Mouse (Mus musculus) ES-E14 (cell line): ENCODE measurements at regions not wholly inside any gene's neighbourhood (a gene's known extent, or its start where the extent isn't known, plus 50 kb on each side); places are given as distances from the start of the nearest gene placed in this dataset.

ENCODE experiments used
- DNase-seq: peaks from one replicate; pipeline ENCODE4 v3.0.0-alpha.2; 2013; ENCODE audit warnings: low read depth, low spot score
- H3K27ac ChIP-seq: 2 replicates; pipeline ENCODE4 v1.5.1; 2012; ENCODE audit warnings: low read depth, mild to moderate bottlenecking, low read length, moderate library complexity, mixed read lengths; ENCODE audit not compliant: poor library complexity, insufficient read depth, severe bottlenecking
- H3K36me3 ChIP-seq: 2 replicates; pipeline ENCODE4 v1.6.1; 2012; ENCODE audit warnings: mild to moderate bottlenecking, low read length, moderate library complexity, mixed read lengths; ENCODE audit not compliant: control insufficient read depth, poor library complexity, insufficient read depth, severe bottlenecking
- H3K4me1 ChIP-seq, 2 experiments: fragments of 150-350 bp in 1 of 2; sonication (generic) in 1 of 2; 2 replicates each; pipeline ENCODE4 v1.6.1; 2012; ENCODE audit warnings: low read length in 2 of 2, mild to moderate bottlenecking in 1 of 2, mixed read lengths in 1 of 2; ENCODE audit not compliant: control insufficient read depth in 2 of 2, insufficient read depth in 2 of 2, poor library complexity in 1 of 2
- H3K4me3 ChIP-seq, 2 experiments: fragments of 150-350 bp in 1 of 2; sonication (generic) in 1 of 2; 2 replicates each; pipeline ENCODE4 v1.5.1; 2012; ENCODE audit warnings: low read length in 2 of 2, low read depth in 1 of 2, mild to moderate bottlenecking in 1 of 2, mixed read lengths in 1 of 2; ENCODE audit not compliant: insufficient read depth in 1 of 2, poor library complexity in 1 of 2, severe bottlenecking in 1 of 2
- H3K9ac ChIP-seq: 2 replicates; pipeline ENCODE4 v1.6.1; 2012; ENCODE audit warnings: low read depth, mild to moderate bottlenecking, low read length, mixed read lengths; ENCODE audit not compliant: poor library complexity, insufficient read depth, severe bottlenecking
- H3K9me3 ChIP-seq: fragments of 150-350 bp; sonication (generic); 2 replicates; pipeline ENCODE4 v1.6.1; 2012; ENCODE audit warnings: low read depth, mild to moderate bottlenecking, low read length; ENCODE audit not compliant: control insufficient read depth, insufficient read depth
- CHD2 ChIP-seq: IDR thresholded peaks from 2 replicates; pipeline ENCODE4 v1.6.1; 2014; ENCODE audit warnings: mild to moderate bottlenecking, low read depth, low read length, inconsistent platforms
- HCFC1 ChIP-seq: IDR thresholded peaks from 2 replicates; pipeline ENCODE4 v1.6.1; 2012; ENCODE audit warnings: low read length, inconsistent platforms, borderline replicate concordance; ENCODE audit not compliant: insufficient read depth
- MAFK ChIP-seq: IDR thresholded peaks from 2 replicates; pipeline ENCODE4 v1.6.1; 2014; ENCODE audit warnings: mild to moderate bottlenecking, low read depth, low read length, inconsistent platforms; ENCODE audit not compliant: insufficient read depth
- ZC3H11A ChIP-seq: IDR thresholded peaks from 2 replicates; pipeline ENCODE4 v1.6.1; 2012; ENCODE audit warnings: low read depth, mild to moderate bottlenecking, inconsistent platforms, low read length, borderline replicate concordance
- ZNF384 ChIP-seq: IDR thresholded peaks from 2 replicates; pipeline ENCODE4 v1.6.1; 2012; ENCODE audit warnings: low read depth, low read length, inconsistent platforms
- in situ Hi-C, 2 experiments: fragments of 600-800 bp; cut with MboI; formaldehyde crosslinking; loops; one replicate each; pipeline ENCODE4 v1.15.1; 2025; ENCODE audit warnings: low sequenced_read_pairs in 2 of 2, inconsistent platforms in 1 of 2; ENCODE audit not compliant: unreplicated experiment in 2 of 2

DNA sequence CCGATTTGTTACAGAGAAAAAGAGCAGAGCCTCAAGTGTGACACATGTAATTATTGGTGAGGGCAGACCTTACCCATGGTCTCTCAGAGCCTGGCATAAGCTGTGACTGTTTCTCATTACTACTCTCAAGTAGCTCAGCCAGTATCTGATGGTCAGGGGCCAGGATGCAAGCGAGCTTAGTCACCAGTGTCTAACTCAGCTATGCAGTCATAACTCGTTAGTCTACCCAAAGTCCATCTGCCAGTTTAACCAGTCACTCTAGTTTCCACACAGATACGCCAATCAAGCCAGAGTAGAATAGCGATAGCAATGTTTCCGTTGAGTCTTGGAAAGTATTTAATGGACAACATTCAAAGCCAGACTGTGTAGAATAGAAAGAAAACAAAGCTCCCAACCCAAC is 354.3 kb upstream of the Map3k7 start:
- no peak for TF ChIP-seq CHD2
- no peak for TF ChIP-seq MAFK
- no peak for TF ChIP-seq ZNF384
- no peak for TF ChIP-seq HCFC1
- TF ChIP-seq ZC3H11A: no peak
- in situ Hi-C loops: no loop called here
- no peak overlapping the region for H3K9ac ChIP-seq

DNA sequence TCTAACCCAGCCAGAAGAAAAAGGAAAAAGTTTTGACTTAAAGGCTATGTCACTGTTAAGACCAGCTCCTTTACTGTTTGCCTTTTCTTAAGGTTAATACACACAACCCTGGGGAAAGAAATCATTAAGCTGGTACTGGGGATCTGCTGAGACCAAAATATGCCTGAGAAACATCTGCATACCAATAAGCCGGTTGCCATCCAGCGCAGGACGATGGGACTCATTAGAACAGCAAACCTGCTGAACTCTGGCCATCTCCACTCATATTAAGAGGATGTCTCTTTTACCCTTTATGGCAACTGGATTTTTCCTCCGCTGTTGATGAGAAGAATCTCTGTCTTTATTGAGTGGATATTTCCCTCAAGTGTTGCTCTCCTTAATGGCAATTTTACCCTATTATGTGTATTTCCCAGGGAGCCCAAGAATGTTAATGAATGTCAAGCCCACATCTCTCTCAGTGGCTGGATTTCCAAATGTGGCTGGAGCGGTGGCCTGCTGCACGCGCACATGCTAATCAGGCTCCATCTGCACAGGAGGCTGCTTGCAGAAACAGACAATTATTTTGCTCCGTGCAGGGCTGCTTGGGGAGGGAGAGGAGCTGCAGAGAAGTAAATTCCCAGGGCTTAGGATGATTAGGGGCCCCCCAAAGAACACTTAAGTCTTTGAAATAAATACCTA is 351.6 kb upstream of the Map3k7 start:
- TF ChIP-seq CHD2: no peak
- no peak for TF ChIP-seq MAFK
- H3K36me3 ChIP-seq: no peaks in the 10 kb centered on the region
- H3K4me3 ChIP-seq: no peak overlapping the region
- DNase-seq: no peak
- in situ Hi-C loops: no loop called here
- H3K4me1 ChIP-seq: no peaks in the 10 kb centered on the region
- no peak overlapping the region for H3K9ac ChIP-seq
- no peaks in the 10 kb centered on the region for H3K9me3 ChIP-seq
- no peak overlapping the region for H3K27ac ChIP-seq

More for the DNA sequence above, 354.3 kb upstream of the Map3k7 start:
- H3K27ac ChIP-seq: no peak overlapping the region
- H3K4me1 ChIP-seq: no peaks in the 10 kb centered on the region
- DNase-seq: no peak
- H3K4me3 ChIP-seq: no peak overlapping the region
- H3K9me3 ChIP-seq: no peaks in the 10 kb centered on the region
- no peaks in the 10 kb centered on the region for H3K36me3 ChIP-seq

- Histone ChIP-seq H3K36me3 (no peaks in the 10 kb centered on the region), H3K4me1 (no peaks in the 10 kb centered on the region), H3K27ac (no peak overlapping the region), H3K9ac (no peak overlapping the region), H3K4me3 (no peak overlapping the region), H3K9me3 (no peaks in the 10 kb centered on the region)
- DNase-seq: no peak
- TF ChIP-seq MAFK (no peak), CHD2 (no peak), ZNF384 (no peak), HCFC1 (no peak), ZC3H11A (no peak)
- in situ Hi-C loops: no loop called here
Measured at GRCm38 (mm10) chr4:31612825-31613514, 350.9 kb upstream of the Map3k7 start.

GRCm38 (mm10) chr4:31617572-31617971 is 346.3 kb upstream of the Map3k7 start:
- Histone ChIP-seq H3K4me3 (no peak overlapping the region), H3K9me3 (no peaks in the 10 kb centered on the region), H3K9ac (no peak overlapping the region), H3K27ac (no peak overlapping the region), H3K36me3 (no peaks in the 10 kb centered on the region), H3K4me1 (no peaks in the 10 kb centered on the region)
- in situ Hi-C loops: no loop called here
- DNase-seq: no peak
- TF ChIP-seq ZNF384 (no peak), HCFC1 (no peak), ZC3H11A (no peak), MAFK (no peak)

DNA sequence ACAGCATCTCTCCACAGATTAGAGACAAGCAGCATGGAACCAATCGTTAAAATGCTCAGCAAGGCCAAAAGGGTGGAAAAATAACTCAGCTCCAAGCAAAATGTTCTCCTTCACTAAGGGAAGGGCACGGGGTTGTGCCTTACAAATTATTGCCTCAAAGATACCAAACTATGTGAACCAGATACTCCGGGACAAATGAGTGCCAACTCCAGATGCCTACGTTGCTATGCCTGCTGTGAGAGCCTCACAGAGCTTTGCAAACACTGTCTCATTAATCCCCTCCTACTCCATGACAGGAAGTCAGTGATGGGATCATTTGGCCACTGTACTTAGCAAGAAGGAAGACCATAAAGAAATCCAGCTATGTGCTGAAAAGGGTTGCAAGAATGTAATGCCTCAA is 345.9 kb upstream of the Map3k7 start:
- H3K4me3 ChIP-seq: no peak overlapping the region
- no peaks in the 10 kb centered on the region for H3K4me1 ChIP-seq
- no peaks in the 10 kb centered on the region for H3K36me3 ChIP-seq
- DNase-seq: no peak
- H3K9me3 ChIP-seq: no peaks in the 10 kb centered on the region
- in situ Hi-C loops: no loop called here
- H3K9ac ChIP-seq: no peak overlapping the region
- H3K27ac ChIP-seq: no peak overlapping the region
- TF ChIP-seq HCFC1: no peak
- no peak for TF ChIP-seq MAFK
- TF ChIP-seq ZNF384: no peak
- no peak for TF ChIP-seq CHD2
- no peak for TF ChIP-seq ZC3H11A
